Mouse (Mus musculus): Measurements from ENCODE around the gene Msantd3. TPM values are rescaled to one million over a fixed set of nuclear protein-coding genes. Genes with fewer than 3 reads are reported as not detected.
A peak's percentile ranks its signal among the peaks of the same experiment; 100 is the strongest.

The Msantd3 gene
- polyA plus RNA-seq, 1 experiment: 24.5 TPM

DNA sequence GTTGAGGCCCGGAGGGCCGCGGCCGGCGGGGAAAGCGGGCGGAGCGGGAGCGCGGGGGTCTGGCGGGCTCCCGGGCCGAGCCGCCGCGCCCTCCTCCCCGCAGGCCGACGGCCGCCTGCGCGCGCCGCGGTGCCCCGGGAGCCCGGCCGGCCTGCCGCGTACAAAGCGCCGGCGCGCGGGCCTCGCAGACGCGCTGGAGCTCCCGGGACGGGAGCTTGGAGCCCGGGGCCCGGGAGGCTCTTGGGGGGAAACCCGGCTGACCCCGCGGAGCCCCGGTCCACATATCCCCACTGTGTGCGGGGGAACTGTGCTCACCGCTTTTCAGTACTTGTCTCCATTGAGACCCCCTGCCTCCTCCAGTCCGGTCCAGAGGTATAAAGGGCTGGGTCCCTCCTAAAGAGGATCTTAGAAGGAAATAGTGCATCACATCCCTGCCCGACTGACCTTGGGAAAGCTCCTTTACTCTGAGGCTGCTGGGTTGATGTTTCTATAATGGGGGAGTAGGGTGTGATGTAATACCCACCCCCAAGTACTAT is 909 bp downstream of the Msantd3 start:
- no peak for TF ChIP-seq MAX (IDR thresholded peaks at IDR 0.05; ENCODE audit: low read depth)
- TF ChIP-seq POLR2A (IDR thresholded peaks at IDR 0.05; ENCODE audit: insufficient read length, low read depth): no peak
- TF ChIP-seq SRF (IDR thresholded peaks at IDR 0.05; ENCODE audit: control insufficient read depth, insufficient read length, low read depth): no peak
- H3K27me3 ChIP-seq (ENCODE audit: control insufficient read depth, insufficient read depth, insufficient read length): no peaks in the 10 kb centered on the region
- H3K4me2 ChIP-seq (ENCODE audit: low read depth): peak overlapping the region; percentile 97
- peak overlapping the region; percentile 92 for H3ac ChIP-seq (ENCODE audit: control insufficient read depth, insufficient read length)
- peak overlapping the region; percentile 44 for H3K4me3 ChIP-seq
- no peaks in the 10 kb centered on the region for H3K36me3 ChIP-seq (ENCODE audit: control insufficient read depth, insufficient read depth)
- H3K79me2 ChIP-seq (ENCODE audit: control insufficient read depth, insufficient read depth): peaks cover 48% of the 10 kb centered on the region

DNA sequence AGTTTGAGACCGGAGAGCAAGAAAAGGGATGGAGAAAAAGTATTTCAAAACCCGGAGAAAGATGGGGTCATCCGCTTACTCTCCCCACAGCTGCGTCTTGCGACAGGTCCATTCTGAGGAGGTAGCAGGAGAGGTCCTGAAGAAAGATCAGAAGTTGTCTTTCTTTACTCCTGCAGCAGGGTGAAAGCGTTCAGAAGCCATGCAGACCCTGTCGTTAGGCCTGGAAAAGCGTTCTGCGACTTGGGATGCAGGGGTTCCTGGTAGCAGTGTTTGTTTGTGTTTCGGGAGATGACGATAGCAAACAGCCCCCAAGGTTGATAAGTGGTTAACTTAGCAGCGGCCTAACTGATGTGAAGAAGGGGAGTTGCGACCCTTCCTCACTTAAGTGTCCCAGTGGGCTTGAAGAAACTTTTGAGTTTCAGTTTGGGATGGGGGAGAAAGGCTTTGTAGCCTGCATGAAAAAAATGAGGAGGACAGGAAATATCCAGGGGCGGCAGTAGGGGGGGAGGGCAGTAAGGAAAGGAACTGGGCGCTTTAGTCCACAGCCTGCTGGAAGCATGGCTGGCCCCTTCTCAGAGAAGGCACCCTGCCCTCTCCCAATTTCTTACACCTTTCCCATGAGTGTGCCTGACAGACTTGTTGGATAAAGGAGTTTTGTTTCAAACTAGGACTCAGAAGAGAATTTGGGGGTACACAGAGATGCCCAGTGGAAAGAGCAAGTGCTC is 2.0 kb downstream of the Msantd3 start:
- Histone ChIP-seq H3K4me2 (ENCODE audit: low read depth) (peak overlapping the region; percentile 97), H3K79me2 (ENCODE audit: control insufficient read depth, insufficient read depth) (peaks cover 59% of the 10 kb centered on the region), H3ac (ENCODE audit: control insufficient read depth, insufficient read length) (peak overlapping the region; percentile 92), H3K4me3 (peak overlapping the region; percentile 44), H3K36me3 (ENCODE audit: control insufficient read depth, insufficient read depth) (no peaks in the 10 kb centered on the region), H3K27me3 (ENCODE audit: control insufficient read depth, insufficient read depth, insufficient read length) (no peaks in the 10 kb centered on the region)
- TF ChIP-seq MYOG (IDR thresholded peaks at IDR 0.05; ENCODE audit: control insufficient read depth in 1 of 3, insufficient read depth in 1 of 3, insufficient read length in 2 of 3, low read depth in 2 of 3) (no peak), TCF3 (IDR thresholded peaks at IDR 0.05; ENCODE audit: insufficient read length, low read depth) (no peak), CEBPB (IDR thresholded peaks at IDR 0.05; ENCODE audit: insufficient read depth, poor library complexity, severe bottlenecking) (no peak), MYOD1 (IDR thresholded peaks at IDR 0.05; ENCODE audit: control insufficient read depth in 1 of 3, insufficient read length in 2 of 3, low read depth in 2 of 3) (no peak), TCF12 (IDR thresholded peaks at IDR 0.05; ENCODE audit: insufficient read depth, poor library complexity, severe bottlenecking) (no peak), POLR2A (IDR thresholded peaks at IDR 0.05; ENCODE audit: insufficient read length, low read depth) (no peak), MAX (IDR thresholded peaks at IDR 0.05; ENCODE audit: low read depth) (no peak), E2F4 (IDR thresholded peaks at IDR 0.05; ENCODE audit: insufficient read depth) (no peak), SRF (IDR thresholded peaks at IDR 0.05; ENCODE audit: control insufficient read depth, insufficient read length, low read depth) (no peak)

DNA sequence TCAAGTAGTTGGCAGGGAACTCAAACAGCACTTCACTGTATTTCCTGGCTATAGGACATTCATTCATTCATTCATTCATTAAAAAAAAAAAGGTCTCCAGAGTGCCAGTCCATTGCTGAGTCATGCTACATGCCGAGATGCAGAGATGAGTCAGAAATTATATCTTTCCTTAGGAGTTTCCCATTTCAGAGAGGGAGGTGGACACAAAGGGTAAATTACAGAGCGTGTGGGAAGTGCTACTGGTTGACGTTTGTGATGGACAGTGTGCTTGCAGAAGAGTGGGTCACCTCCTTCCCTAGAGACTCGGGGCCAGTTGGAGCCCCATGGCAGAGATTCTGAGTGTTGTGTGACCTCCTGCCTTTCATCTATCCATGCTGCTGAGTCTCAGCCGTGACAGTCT is 2.6 kb downstream of the Msantd3 start:
- Histone ChIP-seq H3K79me2 (ENCODE audit: control insufficient read depth, insufficient read depth) (peaks cover 65% of the 10 kb centered on the region), H3ac (ENCODE audit: control insufficient read depth, insufficient read length) (no peak overlapping the region), H3K27me3 (ENCODE audit: control insufficient read depth, insufficient read depth, insufficient read length) (no peaks in the 10 kb centered on the region), H3K4me3 (peak overlapping the region; percentile 44), H3K4me2 (ENCODE audit: low read depth) (peak overlapping the region; percentile 97), H3K36me3 (ENCODE audit: control insufficient read depth, insufficient read depth) (no peaks in the 10 kb centered on the region)
- TF ChIP-seq REST (IDR thresholded peaks at IDR 0.05; ENCODE audit: insufficient read depth, insufficient read length) (no peak), SRF (IDR thresholded peaks at IDR 0.05; ENCODE audit: control insufficient read depth, insufficient read length, low read depth) (no peak), MAX (IDR thresholded peaks at IDR 0.05; ENCODE audit: low read depth) (no peak), TCF3 (IDR thresholded peaks at IDR 0.05; ENCODE audit: insufficient read length, low read depth) (no peak), POLR2AphosphoS2 (IDR thresholded peaks at IDR 0.05; ENCODE audit: insufficient read length, low read depth) (no peak)

DNA sequence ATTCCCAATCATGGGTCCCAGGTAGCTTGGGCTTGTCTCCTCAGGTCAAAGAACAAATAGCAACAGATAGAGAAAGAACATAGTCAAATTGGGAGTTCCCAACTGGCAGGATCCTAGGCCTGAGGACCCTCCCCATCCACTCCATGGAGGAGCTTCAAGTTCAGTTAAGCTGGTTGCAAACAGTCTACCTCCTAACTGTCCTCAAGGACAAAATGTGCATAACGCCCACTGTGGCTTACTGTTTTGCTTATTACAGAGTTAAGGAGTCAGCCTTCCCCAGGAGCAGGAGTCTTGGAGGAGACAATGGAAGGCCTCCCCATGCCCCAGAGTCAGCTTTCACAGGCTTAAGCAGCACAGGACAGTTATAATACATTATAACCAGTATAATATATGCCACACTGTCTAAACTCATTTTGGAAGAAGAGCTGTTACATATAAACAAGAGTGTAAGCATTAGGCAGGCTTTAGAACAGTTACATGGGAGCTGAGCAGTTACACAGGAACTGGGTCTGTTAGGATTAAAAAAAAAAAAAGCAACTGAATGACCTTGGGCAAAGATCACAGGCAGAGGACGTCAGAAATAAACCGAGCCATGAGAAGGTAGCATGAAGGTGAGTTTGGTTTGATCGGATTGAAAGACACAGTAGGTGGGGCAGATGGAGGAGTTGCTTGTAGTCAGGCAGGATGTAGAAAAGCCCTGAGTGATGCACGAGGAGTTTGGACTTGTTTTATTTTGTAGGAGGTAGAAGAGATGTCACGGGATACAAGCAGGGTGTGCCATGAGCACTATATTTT is 3.5 kb downstream of the Msantd3 start:
- peaks cover 75% of the 10 kb centered on the region for H3K79me2 ChIP-seq (ENCODE audit: control insufficient read depth, insufficient read depth)
- H3K4me2 ChIP-seq (ENCODE audit: low read depth): peak overlapping the region; percentile 97
- H3K4me3 ChIP-seq: peak overlapping the region; percentile 44
- TF ChIP-seq REST (IDR thresholded peaks at IDR 0.05; ENCODE audit: insufficient read depth, insufficient read length) (no peak), POLR2A (IDR thresholded peaks at IDR 0.05; ENCODE audit: insufficient read length, low read depth) (no peak), CEBPB (IDR thresholded peaks at IDR 0.05; ENCODE audit: insufficient read depth, poor library complexity, severe bottlenecking) (no peak), MAX (IDR thresholded peaks at IDR 0.05; ENCODE audit: low read depth) (no peak), MYOD1 (IDR thresholded peaks at IDR 0.05; ENCODE audit: control insufficient read depth in 1 of 3, insufficient read length in 2 of 3, low read depth in 2 of 3) (no peak), E2F4 (IDR thresholded peaks at IDR 0.05; ENCODE audit: insufficient read depth) (no peak)
- no peaks in the 10 kb centered on the region for H3K27me3 ChIP-seq (ENCODE audit: control insufficient read depth, insufficient read depth, insufficient read length)
- no peak overlapping the region for H3ac ChIP-seq (ENCODE audit: control insufficient read depth, insufficient read length)
- H3K36me3 ChIP-seq (ENCODE audit: control insufficient read depth, insufficient read depth): no peaks in the 10 kb centered on the region

DNA sequence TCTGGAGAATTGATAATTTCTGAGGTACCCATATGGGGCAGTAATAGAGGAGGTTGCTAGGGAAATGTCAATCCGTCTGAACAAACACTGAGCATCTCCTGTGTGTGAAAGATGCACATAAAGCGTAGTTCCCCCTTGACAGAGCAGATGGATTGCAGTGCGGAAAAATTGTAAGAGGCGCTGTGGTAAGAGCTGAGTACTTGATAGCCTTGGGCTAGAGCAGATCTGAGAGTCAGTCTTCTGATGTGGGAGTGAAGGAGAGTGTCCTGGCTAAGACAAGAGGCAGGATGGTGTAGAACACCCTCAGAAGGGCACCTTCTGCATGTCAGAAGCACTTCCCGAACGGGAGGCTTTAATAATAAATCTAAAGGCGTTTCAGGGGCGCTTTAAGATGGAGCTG is 4.4 kb downstream of the Msantd3 start:
- H3ac ChIP-seq (ENCODE audit: control insufficient read depth, insufficient read length): no peak overlapping the region
- H3K27me3 ChIP-seq (ENCODE audit: control insufficient read depth, insufficient read depth, insufficient read length): no peaks in the 10 kb centered on the region
- H3K4me3 ChIP-seq: no peak overlapping the region
- no peak overlapping the region for H3K4me2 ChIP-seq (ENCODE audit: low read depth)
- TF ChIP-seq TCF3 (IDR thresholded peaks at IDR 0.05; ENCODE audit: insufficient read length, low read depth) (no peak), E2F4 (IDR thresholded peaks at IDR 0.05; ENCODE audit: insufficient read depth) (no peak)
- H3K79me2 ChIP-seq (ENCODE audit: control insufficient read depth, insufficient read depth): peaks cover 83% of the 10 kb centered on the region
- no peaks in the 10 kb centered on the region for H3K36me3 ChIP-seq (ENCODE audit: control insufficient read depth, insufficient read depth)

Measured in myocyte (in vitro differentiated cells).